Mouse (Mus musculus) heart, adult 2 months (tissue): Measurements from ENCODE around the gene Stk11. TPM values are rescaled to one million over a fixed set of nuclear protein-coding genes. Genes with fewer than 3 reads are reported as not detected.

Experiments
- DNase-seq, 2 experiments: peaks; one replicate each; pipeline ENCODE4 v3.0.0; 2021
- H3K27ac ChIP-seq: fragments of 200-600 bp; 2 replicates; pipeline ENCODE4 v1.8.1; 2022
- H3K27me3 ChIP-seq: fragments of 200-500 bp; 2 replicates; pipeline ENCODE4 v1.6.1; 2012; ENCODE audit warnings: mild to moderate bottlenecking, low read length, inconsistent platforms, mixed read lengths; ENCODE audit not compliant: control insufficient read depth, insufficient read depth
- H3K36me3 ChIP-seq: fragments of 200-500 bp; 2 replicates; pipeline ENCODE4 v1.6.1; 2012; ENCODE audit warnings: low read length, inconsistent platforms; ENCODE audit not compliant: control insufficient read depth, insufficient read depth
- H3K4me1 ChIP-seq: fragments of 200-500 bp; 2 replicates; pipeline ENCODE4 v1.6.1; 2011; ENCODE audit warnings: low read length; ENCODE audit not compliant: control insufficient read depth, insufficient read depth
- H3K4me3 ChIP-seq: fragments of 200-600 bp; 2 replicates; pipeline ENCODE4 v1.8.1; 2022
- H3K79me2 ChIP-seq: fragments of 200-500 bp; replicated peaks from 2 replicates; pipeline ENCODE4 v1.6.1; 2012; ENCODE audit warnings: mild to moderate bottlenecking, inconsistent platforms, low read length, moderate library complexity, mixed read lengths; ENCODE audit not compliant: control insufficient read depth, insufficient read depth
- H3K9ac ChIP-seq: fragments of 200-500 bp; 2 replicates; pipeline ENCODE4 v1.6.1; 2012; ENCODE audit warnings: low read depth, mild to moderate bottlenecking, control low read depth, inconsistent platforms, low read length, mixed read lengths
- CTCF ChIP-seq: fragments of 200-600 bp; IDR thresholded peaks from 2 replicates; pipeline ENCODE4 v1.8.1; 2022; ENCODE audit warnings: antibody characterized with exemption, mild to moderate bottlenecking, moderate library complexity
- EP300 ChIP-seq: fragments of 200-500 bp; IDR thresholded peaks from 2 replicates; pipeline ENCODE4 v1.6.1; 2011; ENCODE audit warnings: low read depth, low read length, control low read depth; ENCODE audit not compliant: insufficient read depth
- POLR2A ChIP-seq: fragments of 200-500 bp; IDR thresholded peaks from 2 replicates; pipeline ENCODE4 v1.6.1; 2011; ENCODE audit warnings: mild to moderate bottlenecking, low read depth, low read length, control low read depth; ENCODE audit not compliant: insufficient read depth
- WGBS: fragments of 180-500 bp; shearing (Covaris S2); methylation state at CpG from one replicate; pipeline ENCODE4 v1.1.7; 2018; 5-methylcytosine and 5-hydroxymethylcytosine counted together
- intact Hi-C: fragments of 180-260 bp; cut with DNase I; formaldehyde crosslinking; loops from one replicate; pipeline ENCODE4 v1.15.1; 2025
- polyA plus RNA-seq: library from polyadenylated mRNA; depleted of rRNA; stranded (reverse); fragments of >200 nt; gene quantifications from 2 replicates; pipeline ENCODE4 v1.2.3, GENCODE M21; 2012
- total RNA-seq, 2 experiments: library from RNA; stranded (reverse); gene quantifications; 2 replicates each; pipeline ENCODE4 v1.2.3; 2021

Gene Stk11
- total and polyA plus RNA-seq, 3 experiments, result 127 to 161 (median 140) TPM

DNA sequence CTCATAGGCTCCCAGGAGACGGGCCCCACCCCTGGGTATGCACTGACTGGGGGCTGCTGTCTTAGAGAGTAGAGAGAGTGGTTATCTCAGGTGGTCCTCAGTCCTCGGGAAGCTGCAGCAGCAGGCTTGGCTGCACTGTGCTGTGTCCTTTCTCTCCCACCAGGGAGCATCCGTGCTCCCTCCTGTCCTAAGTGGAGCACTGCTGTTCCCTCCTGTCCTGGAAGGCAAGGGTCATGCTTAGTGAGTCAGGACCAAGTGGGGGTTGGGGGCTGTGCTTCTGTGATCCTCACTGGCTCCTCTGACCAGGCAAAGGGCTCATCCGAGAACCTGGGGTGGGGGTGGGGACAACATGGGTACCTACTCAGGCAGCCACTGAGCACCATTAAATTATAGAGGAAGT lies 26.5 kb upstream of the Stk11 start:
- Histone ChIP-seq H3K79me2 (peaks cover 7% of the 10 kb centered on the region), H3K9ac (no peak overlapping the region), H3K27ac (no peak overlapping the region), H3K4me1 (peaks cover 25% of the 10 kb centered on the region), H3K27me3 (no peaks in the 10 kb centered on the region), H3K36me3 (peaks cover 4% of the 10 kb centered on the region; the same call in 1 of the 2 replicates), H3K4me3 (no peak overlapping the region)
- no peak for DNase-seq
- TF ChIP-seq EP300 (no peak), CTCF (no peak), POLR2A (no peak)
- 64% methylated on average over 4 of the region's 4 CpGs for WGBS
- intact Hi-C loops, result no loop called here

DNA sequence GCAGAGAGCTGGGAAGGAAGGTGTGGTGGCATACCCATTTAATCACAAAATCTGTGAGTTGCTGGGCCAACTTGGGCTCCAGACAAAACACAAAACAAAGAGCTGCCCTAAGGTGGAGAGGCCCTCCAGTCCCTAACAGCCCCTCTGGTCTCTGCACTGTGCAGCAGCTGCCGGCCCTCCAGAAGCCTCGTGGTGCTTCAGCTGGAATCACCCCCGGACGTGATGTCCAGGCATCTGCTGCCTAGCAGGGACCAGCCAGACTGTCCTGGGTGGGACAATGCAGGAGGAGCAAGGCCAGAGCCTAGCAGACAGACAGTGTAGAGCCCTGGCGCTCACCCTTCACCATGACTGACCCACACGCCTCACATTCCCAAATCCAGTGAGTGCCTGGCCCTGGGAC lies 24.1 kb upstream of the Stk11 start:
- Histone ChIP-seq H3K27me3 (no peaks in the 10 kb centered on the region), H3K4me3 (no peak overlapping the region), H3K79me2 (peaks cover 12% of the 10 kb centered on the region), H3K9ac (no peak overlapping the region), H3K4me1 (peaks cover 27% of the 10 kb centered on the region), H3K36me3 (no peaks in the 10 kb centered on the region), H3K27ac (no peak overlapping the region)
- TF ChIP-seq CTCF, result no peak
- TF ChIP-seq EP300, result no peak
- no peak for TF ChIP-seq POLR2A
- intact Hi-C loops, result no loop called here
- DNase-seq, result peak in 1 of 2 experiments; percentile 27
- WGBS, result 69% methylated on average over 6 of the region's 6 CpGs

GRCm38 (mm10) chr10:80092690-80093089 lies 22.9 kb upstream of the Stk11 start:
- WGBS, result 70% methylated on average over 5 of the region's 5 CpGs
- Histone ChIP-seq H3K9ac (no peak overlapping the region), H3K79me2 (peaks cover 13% of the 10 kb centered on the region), H3K27me3 (no peaks in the 10 kb centered on the region), H3K27ac (no peak overlapping the region), H3K4me3 (no peak overlapping the region), H3K36me3 (no peaks in the 10 kb centered on the region), H3K4me1 (peaks cover 22% of the 10 kb centered on the region)
- TF ChIP-seq EP300 (no peak), CTCF (no peak), POLR2A (no peak)
- intact Hi-C loops, result loop anchor here (2.0 kb wide), 1 partner anchor 18 kb away; no protein-coding TSS in a partner anchor
- DNase-seq, result no peak

GRCm38 (mm10) chr10:80094085-80094484 lies 21.5 kb upstream of the Stk11 start:
- Histone ChIP-seq H3K9ac (no peak overlapping the region), H3K4me3 (no peak overlapping the region), H3K27me3 (no peaks in the 10 kb centered on the region), H3K79me2 (peaks cover 13% of the 10 kb centered on the region), H3K4me1 (peaks cover 25% of the 10 kb centered on the region), H3K27ac (peak overlapping the region; percentile 23; the same call in 1 of the 2 replicates), H3K36me3 (no peaks in the 10 kb centered on the region)
- no peak for TF ChIP-seq CTCF
- no peak for TF ChIP-seq POLR2A
- TF ChIP-seq EP300, result no peak
- intact Hi-C loops, result no loop called here
- 84% methylated on average over 6 of the region's 6 CpGs for WGBS
- no peak for DNase-seq

DNA sequence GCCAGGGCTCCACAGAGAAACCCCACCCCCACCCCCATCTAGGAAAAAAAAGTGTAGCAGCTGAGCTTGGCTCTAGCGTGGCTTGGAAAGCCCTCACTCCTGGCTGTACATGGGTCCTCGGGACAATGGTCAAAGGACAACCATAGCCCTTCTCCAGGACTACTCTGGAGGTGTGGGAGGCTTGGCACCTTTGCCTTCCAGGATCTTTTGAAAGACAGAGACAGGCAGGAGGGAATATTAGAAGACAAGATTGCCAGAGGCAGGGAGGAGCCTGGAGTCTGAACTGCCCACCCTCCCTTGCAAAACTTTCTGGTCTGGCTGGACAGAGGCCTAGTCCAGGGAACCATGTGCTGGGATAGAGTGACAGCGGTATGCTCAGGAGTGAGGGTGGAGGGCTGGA lies 20.9 kb upstream of the Stk11 start:
- no peak for DNase-seq
- Histone ChIP-seq H3K9ac (no peak overlapping the region), H3K4me3 (no peak overlapping the region), H3K27me3 (no peaks in the 10 kb centered on the region), H3K27ac (no peak overlapping the region), H3K79me2 (peaks cover 14% of the 10 kb centered on the region), H3K4me1 (peaks cover 25% of the 10 kb centered on the region), H3K36me3 (no peaks in the 10 kb centered on the region)
- no peak for TF ChIP-seq CTCF
- no peak for TF ChIP-seq POLR2A
- no peak for TF ChIP-seq EP300
- WGBS, result 62% methylated on average over 3 of the region's 3 CpGs
- intact Hi-C loops, result no loop called here

- peaks cover 17% of the 10 kb centered on the region for H3K79me2 ChIP-seq
- no peak overlapping the region for H3K4me3 ChIP-seq
- H3K27me3 ChIP-seq, result no peaks in the 10 kb centered on the region
- H3K9ac ChIP-seq, result no peak overlapping the region
- intact Hi-C loops, result no loop called here
- H3K36me3 ChIP-seq, result no peaks in the 10 kb centered on the region
- peak in 1 of 2 experiments; percentile 42 for DNase-seq
- TF ChIP-seq CTCF (no peak), EP300 (no peak), POLR2A (no peak)
- WGBS, result 76% methylated on average over 5 of the region's 5 CpGs
- peaks cover 27% of the 10 kb centered on the region for H3K4me1 ChIP-seq
- no peak overlapping the region for H3K27ac ChIP-seq
These were observed 20.1 kb upstream of the Stk11 start for GRCm38 (mm10) chr10:80095547-80095946.
